Mouse (Mus musculus) liver, embryonic 12.5 days (tissue): ENCODE data around the gene Rab11a. TPM values are rescaled to one million over a fixed set of nuclear protein-coding genes. Genes with fewer than 3 reads are reported as not detected.

Source experiments
- ATAC-seq: fragments of 200-750 bp; cut with Nextera tagmentation; 2 replicates; pipeline ENCODE4 v1.8.0; 2017; ENCODE audit warnings: moderate number of reproducible peaks, mild to moderate bottlenecking, moderate library complexity
- H3K27ac ChIP-seq: fragments of 300-500 bp; sonication (generic); 2 replicates; pipeline ENCODE4 v1.5.1; 2016; ENCODE audit warnings: mild to moderate bottlenecking
- H3K27me3 ChIP-seq: fragments of 300-500 bp; sonication (generic); replicated peaks from 2 replicates; pipeline ENCODE4 v1.6.1; 2016; ENCODE audit warnings: mild to moderate bottlenecking, moderate library complexity
- H3K36me3 ChIP-seq: fragments of 300-500 bp; sonication (generic); 2 replicates; pipeline ENCODE4 v1.6.1; 2016; ENCODE audit warnings: mild to moderate bottlenecking, moderate library complexity
- H3K4me1 ChIP-seq: fragments of 300-500 bp; sonication (generic); 2 replicates; pipeline ENCODE4 v1.6.1; 2016
- H3K4me2 ChIP-seq: fragments of 300-500 bp; sonication (generic); 2 replicates; pipeline ENCODE4 v1.6.1; 2016; ENCODE audit warnings: mild to moderate bottlenecking, moderate library complexity
- H3K4me3 ChIP-seq: fragments of 300-500 bp; sonication (generic); 2 replicates; pipeline ENCODE4 v1.5.1; 2016; ENCODE audit warnings: mild to moderate bottlenecking, moderate library complexity
- H3K9ac ChIP-seq: fragments of 300-500 bp; sonication (generic); 2 replicates; pipeline ENCODE4 v1.6.1; 2016; ENCODE audit warnings: mild to moderate bottlenecking, moderate library complexity
- H3K9me3 ChIP-seq: fragments of 300-500 bp; sonication (generic); replicated peaks from 2 replicates; pipeline ENCODE4 v1.6.1; 2016; ENCODE audit warnings: mild to moderate bottlenecking, moderate library complexity
- WGBS: fragments of 180-500 bp; shearing (Covaris S2); methylation state at CpG from one replicate; pipeline ENCODE4 v1.1.7; 2016; ENCODE audit not compliant: insufficient replicate concordance; 5-methylcytosine and 5-hydroxymethylcytosine counted together
- polyA plus RNA-seq: library from polyadenylated mRNA; unstranded; fragments of >200 nt; fragmentation: Nextera tagmentation; extraction: Ambion mirVana; gene quantifications from 2 replicates; pipeline ENCODE4 v1.2.1, GENCODE M21; 2016

Rab11a gene
- polyA plus RNA-seq, 1 experiment from 2014 or later = 248 TPM

GRCm38 (mm10) chr9:64771236-64771635, 33.7 kb upstream of the Rab11a start:
- no peaks in the 10 kb centered on the region for H3K36me3 ChIP-seq
- ATAC-seq = no peak
- H3K4me2 ChIP-seq = no peak overlapping the region
- no peak overlapping the region for H3K9ac ChIP-seq
- no peak overlapping the region for H3K27ac ChIP-seq
- 26% methylated on average over 5 of the region's 5 CpGs for WGBS
- H3K4me3 ChIP-seq = no peak overlapping the region
- H3K27me3 ChIP-seq = no peaks in the 10 kb centered on the region
- peaks cover 22% of the 10 kb centered on the region for H3K4me1 ChIP-seq
- no peaks in the 10 kb centered on the region for H3K9me3 ChIP-seq

GRCm38 (mm10) chr9:64770411-64770849, 32.9 kb upstream of the Rab11a start:
- WGBS = 68% methylated on average over 5 of the region's 5 CpGs

GRCm38 (mm10) chr9:64769911-64770310, 32.4 kb upstream of the Rab11a start:
- Histone ChIP-seq H3K36me3 (no peaks in the 10 kb centered on the region), H3K27ac (no peak overlapping the region), H3K9ac (no peak overlapping the region), H3K27me3 (no peaks in the 10 kb centered on the region), H3K4me3 (no peak overlapping the region), H3K9me3 (no peaks in the 10 kb centered on the region), H3K4me2 (no peak overlapping the region), H3K4me1 (peaks cover 22% of the 10 kb centered on the region)
- WGBS = 78% methylated on average over 6 of the region's 6 CpGs
- no peak for ATAC-seq

More at GRCm38 (mm10) chr9:64770411-64770849, 32.9 kb upstream of the Rab11a start:
- H3K9me3 ChIP-seq = no peaks in the 10 kb centered on the region
- no peak for ATAC-seq
- H3K4me3 ChIP-seq = no peak overlapping the region
- H3K27ac ChIP-seq = no peak overlapping the region
- H3K4me1 ChIP-seq = peaks cover 22% of the 10 kb centered on the region
- no peaks in the 10 kb centered on the region for H3K27me3 ChIP-seq
- H3K36me3 ChIP-seq = no peaks in the 10 kb centered on the region
- H3K9ac ChIP-seq = no peak overlapping the region
- no peak overlapping the region for H3K4me2 ChIP-seq

GRCm38 (mm10) chr9:64769066-64769695, 31.6 kb upstream of the Rab11a start:
- no peak overlapping the region for H3K27ac ChIP-seq
- H3K4me1 ChIP-seq = peaks cover 23% of the 10 kb centered on the region
- H3K9me3 ChIP-seq = no peaks in the 10 kb centered on the region
- no peak overlapping the region for H3K9ac ChIP-seq
- WGBS = 60% methylated on average over 9 of the region's 9 CpGs
- no peaks in the 10 kb centered on the region for H3K27me3 ChIP-seq
- no peak overlapping the region for H3K4me2 ChIP-seq
- H3K36me3 ChIP-seq = no peaks in the 10 kb centered on the region
- no peak overlapping the region for H3K4me3 ChIP-seq
- no peak for ATAC-seq

- H3K27me3 ChIP-seq = no peaks in the 10 kb centered on the region
- no peak overlapping the region for H3K4me2 ChIP-seq
- no peak overlapping the region for H3K27ac ChIP-seq
- no peaks in the 10 kb centered on the region for H3K36me3 ChIP-seq
- no peak for ATAC-seq
- no peak overlapping the region for H3K4me3 ChIP-seq
- H3K9me3 ChIP-seq = no peaks in the 10 kb centered on the region
- H3K9ac ChIP-seq = no peak overlapping the region
- H3K4me1 ChIP-seq = peaks cover 21% of the 10 kb centered on the region
- 66% methylated on average over 1 of the region's 1 CpGs for WGBS
Measured at GRCm38 (mm10) chr9:64767796-64768195, 30.2 kb upstream of the Rab11a start.

- Histone ChIP-seq H3K27ac (no peak overlapping the region), H3K4me2 (no peak overlapping the region), H3K27me3 (peaks cover 3% of the 10 kb centered on the region; the same call in 1 of the 2 replicates), H3K9me3 (no peaks in the 10 kb centered on the region), H3K9ac (no peak overlapping the region), H3K4me1 (peaks cover 17% of the 10 kb centered on the region), H3K4me3 (no peak overlapping the region), H3K36me3 (no peaks in the 10 kb centered on the region)
- ATAC-seq = no peak
- WGBS = 71% methylated on average over 3 of the region's 3 CpGs
Measured at GRCm38 (mm10) chr9:64766136-64766535, 28.6 kb upstream of the Rab11a start.

GRCm38 (mm10) chr9:64764824-64765223, 27.3 kb upstream of the Rab11a start:
- Histone ChIP-seq H3K4me3 (no peak overlapping the region), H3K36me3 (no peaks in the 10 kb centered on the region), H3K27me3 (peaks cover 3% of the 10 kb centered on the region; the same call in 1 of the 2 replicates), H3K9ac (no peak overlapping the region), H3K4me2 (no peak overlapping the region), H3K4me1 (peaks cover 11% of the 10 kb centered on the region), H3K9me3 (no peaks in the 10 kb centered on the region), H3K27ac (no peak overlapping the region)
- 37% methylated on average over 2 of the region's 2 CpGs for WGBS
- ATAC-seq = no peak

GRCm38 (mm10) chr9:64758052-64758451, 20.5 kb upstream of the Rab11a start:
- Histone ChIP-seq H3K9me3 (no peaks in the 10 kb centered on the region), H3K4me3 (no peak overlapping the region), H3K27ac (no peak overlapping the region), H3K4me1 (no peaks in the 10 kb centered on the region), H3K9ac (no peak overlapping the region), H3K36me3 (no peaks in the 10 kb centered on the region), H3K4me2 (no peak overlapping the region), H3K27me3 (peaks cover 3% of the 10 kb centered on the region; the same call in 1 of the 2 replicates)
- ATAC-seq = no peak
- WGBS = 81% methylated on average over 14 of the region's 14 CpGs

GRCm38 (mm10) chr9:64752575-64752974, 15.0 kb upstream of the Rab11a start:
- Histone ChIP-seq H3K9ac (no peak overlapping the region), H3K4me1 (no peaks in the 10 kb centered on the region), H3K9me3 (no peaks in the 10 kb centered on the region), H3K4me3 (no peak overlapping the region), H3K27me3 (no peaks in the 10 kb centered on the region), H3K27ac (no peak overlapping the region), H3K4me2 (no peak overlapping the region), H3K36me3 (no peaks in the 10 kb centered on the region)
- WGBS = 56% methylated on average over 5 of the region's 5 CpGs
- ATAC-seq = no peak

GRCm38 (mm10) chr9:64749314-64749713, 11.8 kb upstream of the Rab11a start:
- ATAC-seq = no peak
- no peak overlapping the region for H3K4me3 ChIP-seq

GRCm38 (mm10) chr9:64747735-64748134, 10.2 kb upstream of the Rab11a start:
- Histone ChIP-seq H3K4me1 (no peaks in the 10 kb centered on the region), H3K27ac (no peak overlapping the region), H3K4me3 (no peak overlapping the region), H3K27me3 (no peaks in the 10 kb centered on the region), H3K36me3 (no peaks in the 10 kb centered on the region), H3K9ac (no peak overlapping the region), H3K9me3 (no peaks in the 10 kb centered on the region), H3K4me2 (no peak overlapping the region)
- no peak for ATAC-seq
- WGBS = 65% methylated on average over 4 of the region's 4 CpGs

More at GRCm38 (mm10) chr9:64749314-64749713, 11.8 kb upstream of the Rab11a start:
- H3K36me3 ChIP-seq = no peaks in the 10 kb centered on the region
- H3K9ac ChIP-seq = no peak overlapping the region
- no peaks in the 10 kb centered on the region for H3K9me3 ChIP-seq
- H3K27me3 ChIP-seq = no peaks in the 10 kb centered on the region
- H3K4me2 ChIP-seq = no peak overlapping the region
- H3K4me1 ChIP-seq = no peaks in the 10 kb centered on the region
- no peak overlapping the region for H3K27ac ChIP-seq
- 39% methylated on average over 6 of the region's 6 CpGs for WGBS

- H3K4me1 ChIP-seq = 0 out of 2 replicates have a peak, but pooled peaks cover 6% of the 10 kb centered on the region
- WGBS = 52% methylated on average over 1 of the region's 1 CpGs
- H3K9ac ChIP-seq = no peak overlapping the region
- no peaks in the 10 kb centered on the region for H3K27me3 ChIP-seq
- no peaks in the 10 kb centered on the region for H3K9me3 ChIP-seq
- no peak for ATAC-seq
- H3K4me2 ChIP-seq = no peak overlapping the region
- no peak overlapping the region for H3K4me3 ChIP-seq
- H3K36me3 ChIP-seq = no peaks in the 10 kb centered on the region
- no peak overlapping the region for H3K27ac ChIP-seq
Measured at GRCm38 (mm10) chr9:64742453-64742852, 4.9 kb upstream of the Rab11a start.

- Histone ChIP-seq H3K4me1 (peaks cover 18% of the 10 kb centered on the region), H3K36me3 (no peaks in the 10 kb centered on the region), H3K4me2 (no peak overlapping the region), H3K9ac (no peak overlapping the region), H3K4me3 (no peak overlapping the region), H3K27ac (no peak overlapping the region), H3K27me3 (no peaks in the 10 kb centered on the region), H3K9me3 (no peaks in the 10 kb centered on the region)
- no peak for ATAC-seq
- WGBS = 74% methylated on average over 2 of the region's 2 CpGs
Measured at GRCm38 (mm10) chr9:64739001-64739400, 1.4 kb upstream of the Rab11a start.
